Mouse (Mus musculus): ENCODE measurements around the gene Dpp10.

Gene Dpp10

DNA sequence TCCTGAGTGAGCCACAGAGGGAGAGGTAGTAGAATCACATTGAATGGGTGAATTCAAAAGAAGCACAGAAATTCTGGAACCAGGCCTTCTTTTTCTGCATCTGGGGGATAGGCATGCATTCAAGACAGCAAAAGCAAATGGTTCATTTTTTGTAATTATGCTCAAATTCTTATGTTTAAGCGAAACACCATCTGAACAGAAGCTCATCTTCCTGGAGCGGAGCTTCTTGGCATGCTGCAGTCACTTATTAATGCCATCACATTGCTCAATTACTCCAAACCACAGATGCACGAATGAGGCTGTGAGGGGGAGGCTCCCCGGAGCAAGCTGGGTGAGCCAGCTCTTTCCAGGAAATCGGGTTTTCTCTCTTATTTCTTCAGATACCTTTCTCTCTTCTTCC lies 142.7 kb downstream of the Dpp10 start:
- peak; percentile 59 for DNase-seq

DNA sequence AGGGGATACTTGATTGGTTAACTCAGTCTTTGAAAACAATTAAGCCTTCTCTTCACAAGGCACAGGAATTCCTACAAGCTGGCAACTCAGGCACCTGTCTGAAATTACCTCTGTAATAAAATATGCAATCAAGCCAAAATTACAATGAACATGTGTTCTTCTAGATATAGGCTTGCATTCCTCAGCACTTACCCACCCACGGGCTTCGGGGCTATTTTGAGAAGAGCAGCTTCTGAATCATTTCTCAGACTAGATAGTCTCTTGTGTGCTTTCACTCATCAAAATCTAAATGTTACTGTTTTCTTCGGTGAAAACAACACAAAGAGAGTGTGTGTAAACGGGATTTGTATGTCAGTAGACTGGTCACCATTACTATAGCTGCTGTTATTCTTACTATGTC lies 144.1 kb downstream of the Dpp10 start:
- peak; percentile 69 for DNase-seq

DNA sequence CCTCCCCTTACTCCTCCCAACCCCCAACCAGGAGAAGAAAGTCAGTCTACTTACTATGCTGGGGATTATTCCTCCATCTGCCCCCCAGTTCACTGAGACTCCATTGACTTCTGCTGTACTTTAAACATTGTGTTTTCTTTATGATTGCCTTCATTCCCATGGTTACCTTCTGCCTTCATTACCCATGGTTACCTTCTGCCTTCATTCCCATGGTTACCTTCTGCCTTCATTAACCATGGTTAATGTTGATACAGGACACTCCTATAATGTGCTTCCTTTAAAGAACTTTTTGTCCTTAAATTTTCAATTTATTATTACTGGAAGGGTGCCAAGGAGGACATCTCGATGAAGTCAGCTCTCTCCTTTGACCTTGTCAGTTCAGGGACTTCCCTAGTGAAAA lies 158.1 kb downstream of the Dpp10 start:
- no peak for DNase-seq

DNA sequence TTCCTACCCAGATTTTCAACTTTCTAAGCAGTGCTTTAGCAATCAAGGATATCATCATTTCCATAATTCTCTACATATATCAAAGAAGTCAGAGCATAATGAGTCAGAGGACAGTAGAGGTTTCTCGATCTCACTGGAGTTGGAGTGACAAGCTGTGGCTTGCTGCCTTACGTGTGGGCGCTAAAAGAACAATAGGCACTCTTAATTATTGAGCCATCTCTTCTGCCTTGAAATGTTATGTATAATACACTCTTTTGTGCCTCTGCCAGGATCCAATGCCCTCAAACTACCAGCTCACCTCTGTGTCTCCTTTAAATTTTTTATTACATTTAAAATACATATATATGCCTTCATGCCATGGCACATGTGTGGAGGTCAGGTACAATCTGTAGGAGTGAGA lies 198.5 kb downstream of the Dpp10 start:
- no peak for DNase-seq

DNA sequence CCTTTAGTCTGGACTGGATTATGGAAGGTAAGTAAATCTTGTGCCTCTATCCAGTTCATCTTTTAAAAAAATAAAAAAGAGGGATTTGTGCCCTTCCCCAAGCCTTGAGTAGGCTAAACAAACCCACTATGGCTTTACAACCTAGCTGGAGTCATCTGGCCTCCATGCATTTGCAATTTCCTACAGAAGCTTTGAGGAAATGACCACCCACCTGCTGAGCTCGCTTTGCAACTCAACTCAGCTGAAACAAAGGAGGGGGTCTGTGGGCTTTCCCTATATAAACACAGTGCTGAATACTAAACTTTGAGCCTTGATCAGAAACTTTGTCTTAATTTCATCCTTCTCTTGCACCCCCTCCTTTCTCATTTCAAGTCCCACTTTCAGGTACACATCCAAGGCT lies 244.2 kb downstream of the Dpp10 start:
- no peak for DNase-seq

DNA sequence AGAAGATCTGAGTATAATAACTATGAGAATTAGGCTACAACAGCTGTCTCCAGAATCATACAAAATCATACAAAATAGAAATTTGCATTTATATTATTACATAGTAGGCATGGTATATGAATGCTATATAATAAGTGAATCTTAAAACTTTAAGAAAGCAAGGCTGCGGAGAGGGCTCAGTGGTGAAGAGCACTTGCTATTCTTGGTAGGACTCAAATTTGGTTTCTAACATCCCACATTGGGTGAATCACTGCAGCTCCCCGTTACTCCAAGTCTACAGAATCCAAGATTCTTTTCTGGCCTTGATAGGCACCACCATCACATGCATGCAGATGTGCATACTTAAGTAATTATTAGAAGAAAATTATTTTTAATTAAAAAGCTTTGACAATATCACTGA lies 279.8 kb downstream of the Dpp10 start:
- DNase-seq, result no peak

DNA sequence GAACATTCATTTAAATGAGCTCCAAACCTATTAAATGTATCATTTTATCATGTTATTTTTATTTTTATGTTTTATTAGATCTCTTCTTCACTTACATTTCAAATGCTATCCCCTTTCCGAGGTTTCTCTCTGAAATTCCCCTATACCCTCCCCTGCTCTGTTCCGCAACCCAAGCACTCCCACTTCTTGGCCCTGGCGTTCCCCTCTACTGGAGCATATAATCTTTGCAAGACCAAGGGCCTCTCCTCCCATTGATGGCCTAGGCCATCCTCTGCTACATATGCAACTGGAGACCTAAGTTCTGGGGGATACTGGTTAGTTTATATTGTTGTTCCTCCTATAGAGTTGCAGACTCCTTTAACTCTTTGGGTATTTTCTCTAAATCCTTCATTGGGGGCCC lies 283.1 kb downstream of the Dpp10 start:
- no peak for DNase-seq

DNA sequence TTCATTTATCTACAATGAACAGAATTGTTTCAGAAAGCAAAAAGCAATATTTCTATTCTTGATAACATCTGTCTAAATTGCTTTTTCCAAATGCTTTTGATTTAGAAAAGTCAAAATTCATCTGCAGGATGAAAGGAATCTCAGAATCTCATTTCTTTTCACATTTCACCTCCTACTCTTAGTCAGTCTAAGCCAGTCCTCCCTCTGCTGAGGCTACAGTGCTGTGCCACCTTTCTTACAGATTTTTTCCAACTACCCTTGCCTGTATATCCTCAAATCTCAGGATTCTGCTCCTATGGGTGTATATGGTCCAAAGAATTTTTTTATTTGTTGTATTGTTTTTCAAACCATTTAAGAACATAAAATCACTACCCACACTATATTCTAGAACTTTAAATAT lies 289.3 kb downstream of the Dpp10 start:
- no peak for DNase-seq

DNA sequence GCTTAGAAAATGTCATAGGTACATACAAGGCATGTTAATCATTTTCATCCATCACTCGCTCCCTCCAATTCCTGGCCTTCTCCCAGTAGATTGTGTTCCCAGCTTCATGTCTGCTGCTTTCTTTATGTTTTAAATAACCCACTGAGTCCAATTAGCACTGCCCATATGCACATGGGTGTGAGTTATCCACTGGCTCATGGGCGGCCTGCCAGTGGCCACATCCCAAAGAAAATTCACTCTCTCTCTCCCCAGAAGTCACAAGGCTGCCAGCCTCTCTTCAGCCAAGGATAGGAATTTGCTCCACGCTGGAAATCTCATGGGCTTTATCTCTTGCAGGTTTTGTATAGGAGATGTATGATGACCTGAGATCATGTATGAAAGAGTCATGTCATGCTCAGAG lies 338.1 kb downstream of the Dpp10 start:
- DNase-seq, result no peak

DNA sequence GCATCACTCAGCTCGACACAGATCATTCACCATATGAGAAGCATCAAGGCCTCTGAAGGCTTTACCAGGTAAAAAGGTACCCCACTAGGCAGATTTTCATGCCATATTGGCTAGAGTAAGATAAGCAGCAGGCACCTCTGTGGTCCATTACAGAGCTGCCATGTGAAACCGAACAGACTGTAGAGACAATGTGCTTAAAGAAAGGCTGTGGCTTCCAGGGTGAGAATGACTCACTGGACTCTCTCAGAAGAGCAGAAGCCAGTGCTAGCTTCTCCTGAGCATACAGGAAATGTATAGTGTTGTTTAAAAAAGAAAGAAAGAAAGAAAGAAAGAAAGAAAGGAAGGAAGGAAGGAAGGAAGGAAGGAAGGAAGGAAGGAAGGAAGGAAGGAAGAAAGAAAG lies 386.9 kb downstream of the Dpp10 start:
- no peak for DNase-seq

DNA sequence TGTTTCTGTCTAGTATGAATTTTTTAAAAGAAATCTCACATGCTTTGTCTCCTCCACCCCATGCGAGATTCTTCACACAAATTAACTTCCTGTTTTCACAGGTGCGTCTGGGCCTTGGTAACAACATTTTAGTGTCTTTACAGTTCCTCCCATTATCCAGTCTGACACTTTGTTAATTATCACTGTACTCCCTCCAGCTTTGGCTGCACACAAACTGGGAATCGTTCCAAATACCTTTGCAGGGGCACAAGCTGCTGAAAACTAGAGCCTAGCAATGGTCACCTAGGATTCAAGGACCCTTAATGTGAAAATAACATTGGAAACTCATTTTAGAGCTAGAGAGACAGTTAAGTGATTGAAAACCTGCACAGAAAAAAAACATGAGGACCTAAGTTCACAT lies 388.8 kb downstream of the Dpp10 start:
- no peak for DNase-seq

DNA sequence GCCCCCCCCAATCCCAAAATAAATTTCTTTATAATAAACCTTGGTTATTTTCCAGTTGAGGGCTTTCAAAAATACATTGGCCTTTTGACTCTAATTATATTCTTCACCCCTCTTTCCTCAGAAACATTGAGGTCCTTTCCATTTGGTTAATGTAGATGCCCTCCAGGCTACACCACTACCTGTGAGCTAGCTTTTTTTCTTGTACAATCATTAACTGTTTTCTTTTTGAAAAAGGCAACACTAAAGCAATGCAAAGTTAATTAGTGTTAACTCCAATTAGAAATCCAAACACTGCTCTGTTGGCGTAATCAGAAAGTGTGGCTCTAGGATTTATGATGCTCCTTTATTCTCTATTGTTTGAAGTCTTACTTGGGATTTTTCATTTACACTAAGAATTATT lies 407.5 kb downstream of the Dpp10 start:
- no peak for DNase-seq

DNA sequence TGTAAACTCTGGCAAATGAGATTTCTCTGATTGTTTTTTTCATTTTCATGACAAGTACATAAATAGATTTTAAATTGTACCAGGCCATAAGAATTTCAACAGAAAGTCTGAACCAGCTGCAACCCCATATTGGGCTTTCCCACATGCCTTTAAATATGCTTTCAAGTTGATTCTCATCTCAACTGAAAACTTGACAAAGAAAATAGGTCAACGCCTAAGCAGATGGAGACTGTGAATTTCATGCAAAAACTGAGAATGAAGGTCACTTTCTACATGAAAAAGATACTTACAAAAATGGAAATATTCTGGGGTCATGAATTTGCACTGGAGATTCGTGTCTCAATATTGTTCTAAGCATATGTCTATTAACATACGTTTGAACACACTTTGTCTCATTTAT lies 417.1 kb downstream of the Dpp10 start:
- DNase-seq, result no peak

DNA sequence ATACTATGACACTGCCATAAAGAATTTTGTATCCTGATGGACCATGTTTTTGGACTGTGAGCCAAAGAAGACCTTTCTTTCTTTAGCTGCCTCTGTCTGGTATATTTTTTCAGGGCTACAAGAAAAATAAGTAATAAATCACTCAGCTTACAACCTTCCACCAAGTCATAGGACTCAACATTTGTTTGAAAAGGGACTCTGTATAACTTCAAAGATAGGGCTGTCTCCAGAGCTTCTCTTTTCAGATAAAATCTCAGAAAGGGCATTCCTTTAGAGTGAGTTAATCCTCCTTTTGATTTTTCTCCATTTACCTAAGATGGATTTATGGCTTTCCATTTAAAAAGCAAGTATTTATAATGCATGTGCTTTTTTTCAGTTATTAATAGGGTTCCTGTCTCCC lies 460.5 kb downstream of the Dpp10 start:
- no peak for DNase-seq

DNA sequence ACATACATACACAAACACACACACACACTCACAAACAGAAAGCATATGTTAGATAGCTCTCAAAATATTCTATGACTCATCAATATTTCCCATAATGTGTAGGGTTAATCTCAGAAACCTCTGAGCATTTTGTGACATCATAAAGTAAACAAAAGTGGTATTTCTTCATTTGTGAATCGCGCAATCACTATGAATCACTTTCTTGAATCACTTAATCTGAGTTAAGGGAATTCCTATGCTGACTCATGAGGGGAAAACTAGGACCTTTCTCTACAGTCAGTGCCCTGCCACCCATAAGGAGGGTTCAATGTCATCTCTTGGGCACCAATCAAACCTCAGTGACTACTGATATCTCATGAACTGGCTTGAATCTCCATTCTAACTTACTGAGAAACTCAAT lies 465.2 kb downstream of the Dpp10 start:
- no peak for DNase-seq

DNA sequence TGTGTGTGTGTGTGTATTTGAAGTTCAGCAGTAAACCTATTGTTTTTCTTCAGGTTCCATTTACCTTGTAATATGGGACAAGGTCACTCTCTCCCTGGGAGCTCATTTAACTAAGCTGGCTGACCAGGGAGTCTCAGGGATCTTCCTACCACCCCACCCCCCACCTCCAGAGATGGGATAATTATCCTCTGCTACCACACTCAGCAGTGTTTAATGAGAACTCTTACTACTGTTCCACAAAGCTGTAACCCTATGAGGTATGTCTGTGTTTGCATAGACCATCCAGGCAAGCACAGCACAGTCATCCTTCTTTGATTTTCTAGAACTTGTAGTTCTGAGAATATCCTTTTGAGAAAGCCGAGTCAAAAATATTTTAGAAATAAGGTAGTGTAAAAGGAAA lies 471.6 kb downstream of the Dpp10 start:
- DNase-seq, result no peak

DNA sequence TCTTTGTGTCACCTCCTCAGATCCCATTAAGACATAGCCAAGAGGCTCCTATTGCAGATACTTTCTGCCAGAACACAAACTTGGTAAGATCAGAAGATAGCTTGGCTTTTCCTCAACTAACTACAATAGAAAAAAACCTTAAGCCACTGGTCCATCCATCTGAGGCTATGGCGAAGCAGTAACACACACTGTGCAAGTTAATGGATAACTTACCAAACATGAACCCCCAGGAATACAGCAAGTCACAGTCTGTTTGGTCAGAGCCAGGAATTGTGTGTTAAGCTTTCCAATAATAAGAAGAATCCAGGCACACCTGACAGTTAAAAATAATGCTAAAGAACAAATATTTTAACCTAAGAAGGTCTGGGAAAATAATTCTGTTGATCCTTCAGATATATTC lies 502.9 kb downstream of the Dpp10 start:
- DNase-seq, result no peak

DNA sequence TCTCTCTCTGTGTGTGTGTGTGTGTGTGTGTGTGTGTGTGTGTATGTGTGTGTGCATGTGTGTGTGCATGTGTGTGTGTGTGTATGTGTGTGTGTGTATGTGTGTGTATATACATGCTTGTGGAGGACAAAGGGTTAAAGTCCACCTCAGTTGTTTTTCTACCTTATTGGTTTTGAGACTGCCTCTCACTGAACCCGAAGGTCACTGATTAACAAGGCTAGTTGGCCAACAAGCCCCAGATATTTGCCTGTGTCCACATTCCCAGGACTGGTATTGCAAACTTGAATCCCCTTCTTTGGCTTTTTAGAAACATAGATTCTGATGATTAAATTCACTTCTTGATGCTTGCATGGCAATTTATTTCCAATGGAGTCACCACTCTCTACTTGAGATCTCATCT lies 577.6 kb downstream of the Dpp10 start:
- DNase-seq, result no peak

DNA sequence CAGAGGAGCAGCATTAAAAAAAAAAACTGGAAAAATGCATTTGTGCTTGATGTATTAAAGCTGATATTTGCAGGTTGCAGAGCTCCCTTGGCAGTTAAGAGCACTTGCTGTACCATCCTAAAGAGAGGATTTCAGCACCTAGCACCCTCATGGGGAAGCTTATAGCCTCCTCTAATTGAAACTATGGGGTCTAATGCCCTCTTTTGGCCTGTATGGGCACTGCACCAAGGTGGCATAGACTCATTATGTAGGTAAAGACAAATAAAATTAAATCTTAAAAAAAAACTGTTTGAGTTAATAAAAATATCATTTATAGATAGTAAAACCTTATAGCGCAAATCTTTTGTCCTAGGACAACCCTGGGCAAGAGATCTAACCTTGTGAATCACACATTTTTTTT lies 631.2 kb downstream of the Dpp10 start:
- DNase-seq, result no peak

DNA sequence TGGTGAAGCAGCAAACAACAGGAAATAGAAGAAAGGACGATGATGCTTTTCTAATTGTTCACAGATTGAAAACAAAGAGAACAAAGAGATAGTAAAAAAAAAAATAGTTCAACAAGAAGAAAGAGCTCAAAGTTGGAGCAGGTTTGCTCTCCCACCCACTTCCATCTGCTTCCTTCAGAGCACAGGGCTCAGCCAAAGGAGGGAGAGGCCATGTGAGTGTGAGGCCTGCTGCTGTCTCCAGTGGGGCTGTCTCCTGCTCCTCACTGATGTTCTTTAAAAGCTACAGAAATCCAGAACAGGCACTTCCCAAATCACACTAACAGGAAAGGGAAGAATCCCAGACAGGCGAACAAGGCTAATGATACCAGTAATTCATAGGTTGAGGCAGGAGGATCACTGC lies 694.1 kb downstream of the Dpp10 start:
- DNase-seq, result no peak

DNA sequence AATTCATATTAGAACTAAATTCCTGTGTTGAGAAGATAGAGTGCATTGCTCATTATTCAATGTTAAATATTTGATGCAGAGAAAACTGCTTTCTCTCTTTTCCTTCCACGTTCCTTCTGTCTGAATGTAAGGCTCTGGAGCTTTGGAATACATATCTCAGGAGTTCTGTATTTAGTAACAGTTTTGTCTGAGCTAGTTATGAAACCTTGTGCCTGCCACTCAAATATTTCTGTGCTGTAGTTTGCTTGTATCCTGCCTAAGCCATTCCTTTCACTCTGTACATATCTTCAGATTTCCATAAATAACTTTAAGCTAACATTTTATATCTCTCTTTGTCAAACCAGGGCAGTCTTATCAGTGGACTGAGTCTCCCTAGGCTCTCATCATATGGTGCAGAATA lies 707.5 kb downstream of the Dpp10 start:
- no peak for DNase-seq

DNA sequence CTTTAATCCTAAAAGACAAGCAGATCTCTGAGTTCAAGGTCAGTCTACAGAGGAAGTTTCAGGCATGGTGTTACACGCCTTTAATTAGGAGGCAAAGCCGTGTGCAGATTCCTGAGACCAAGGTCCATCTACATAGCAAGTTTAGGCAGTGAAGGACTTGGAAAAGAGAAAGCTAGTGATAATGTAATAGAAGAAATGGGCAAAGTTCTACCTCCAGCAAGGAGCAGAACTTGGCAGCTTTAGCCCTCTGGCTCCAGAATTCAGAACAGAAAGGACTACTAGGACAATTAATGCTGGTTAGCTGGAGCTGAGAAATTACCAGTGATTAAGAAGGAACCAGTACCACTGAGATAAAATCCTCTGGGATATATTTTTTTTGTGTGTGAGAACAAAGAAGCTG lies 728.5 kb downstream of the Dpp10 start:
- no peak for DNase-seq

All from right cerebral cortex, postnatal 25 days (tissue).